Mouse (Mus musculus) ES-Bruce4 (cell line): ENCODE results near the gene Xxylt1. TPM values are rescaled to one million over a fixed set of nuclear protein-coding genes. Genes with fewer than 3 reads are reported as not detected.
"Not testable (repeated sequence)": the region's sequence is repeated elsewhere in the genome, so short reads cannot be mapped to it uniquely, and the experiment has no call there.

Source experiments
- H3K27ac ChIP-seq: 2 replicates; pipeline ENCODE4 v1.5.1; 2012; ENCODE audit warnings: low read length, inconsistent platforms; ENCODE audit not compliant: insufficient read depth
- H3K27me3 ChIP-seq: 2 replicates; pipeline ENCODE4 v1.6.1; 2012; ENCODE audit warnings: mild to moderate bottlenecking, low read length, inconsistent platforms; ENCODE audit not compliant: control insufficient read depth, poor library complexity, insufficient read depth, severe bottlenecking
- H3K36me3 ChIP-seq: 2 replicates; pipeline ENCODE4 v1.6.1; 2012; ENCODE audit warnings: inconsistent platforms, mild to moderate bottlenecking, low read length, moderate library complexity; ENCODE audit not compliant: control insufficient read depth, poor library complexity, insufficient read depth, severe bottlenecking
- H3K4me1 ChIP-seq: one replicate; pipeline ENCODE4 v1.8.1; 2011; ENCODE audit warnings: low read length; ENCODE audit not compliant: control insufficient read depth, insufficient read depth
- H3K4me3 ChIP-seq: 2 replicates; pipeline ENCODE4 v1.5.1; 2011; ENCODE audit warnings: low read depth, mild to moderate bottlenecking, low read length
- H3K9ac ChIP-seq: 2 replicates; pipeline ENCODE4 v1.6.1; 2012; ENCODE audit warnings: low read depth, mild to moderate bottlenecking, inconsistent platforms; ENCODE audit not compliant: poor library complexity, severe bottlenecking
- H3K9me3 ChIP-seq: replicated peaks from 2 replicates; pipeline ENCODE4 v1.6.1; 2012; ENCODE audit warnings: mild to moderate bottlenecking, low read length, inconsistent platforms; ENCODE audit not compliant: control insufficient read depth, poor library complexity, insufficient read depth, severe bottlenecking
- CTCF ChIP-seq: IDR thresholded peaks from one replicate; pipeline ENCODE4 v1.8.1; 2011; ENCODE audit warnings: low read depth, low read length
- EP300 ChIP-seq: IDR thresholded peaks from 2 replicates; pipeline ENCODE4 v1.6.1; 2011; ENCODE audit warnings: low read depth, low read length; ENCODE audit not compliant: insufficient read depth
- POLR2A ChIP-seq: IDR thresholded peaks from one replicate; pipeline ENCODE4 v1.8.1; 2011; ENCODE audit warnings: low read length; ENCODE audit not compliant: insufficient read depth
- polyA plus RNA-seq: library from polyadenylated mRNA; stranded (reverse); fragments of >200 nt; gene quantifications from 2 replicates; pipeline ENCODE4 v1.2.4, GENCODE M21; 2011; ENCODE audit warnings: low read depth; ENCODE audit not compliant: missing spikeins, insufficient read depth, insufficient read length

The Xxylt1 gene
- polyA plus RNA-seq, 1 experiment: 15.7 TPM

DNA sequence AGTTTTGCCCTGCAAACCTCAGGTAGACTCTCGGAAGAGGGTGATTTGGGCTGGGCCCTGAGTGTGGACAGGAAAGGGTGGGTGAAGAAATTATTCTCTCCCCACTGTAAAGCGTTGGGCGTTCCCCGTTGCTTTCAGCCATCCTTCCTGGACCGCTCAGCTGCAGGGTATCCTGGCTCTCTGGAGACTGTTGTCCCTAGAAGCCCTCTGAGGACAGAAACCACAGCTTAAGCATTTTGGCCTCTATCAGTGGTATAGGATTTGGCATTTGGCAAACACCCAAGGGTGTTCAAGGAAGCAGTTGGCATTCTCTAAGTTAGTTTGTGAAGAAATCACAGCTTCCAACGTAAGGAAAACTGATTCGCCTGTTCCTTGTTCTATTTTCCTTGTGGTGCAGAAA, 72.9 kb downstream of the Xxylt1 start:
- Histone ChIP-seq H3K9me3 (no peaks in the 10 kb centered on the region), H3K9ac (no peak overlapping the region), H3K4me1 (peaks cover 9% of the 10 kb centered on the region), H3K4me3 (no peak overlapping the region), H3K27ac (no peak overlapping the region), H3K27me3 (no peaks in the 10 kb centered on the region), H3K36me3 (no peaks in the 10 kb centered on the region)
- TF ChIP-seq POLR2A (no peak), EP300 (no peak), CTCF (no peak)

DNA sequence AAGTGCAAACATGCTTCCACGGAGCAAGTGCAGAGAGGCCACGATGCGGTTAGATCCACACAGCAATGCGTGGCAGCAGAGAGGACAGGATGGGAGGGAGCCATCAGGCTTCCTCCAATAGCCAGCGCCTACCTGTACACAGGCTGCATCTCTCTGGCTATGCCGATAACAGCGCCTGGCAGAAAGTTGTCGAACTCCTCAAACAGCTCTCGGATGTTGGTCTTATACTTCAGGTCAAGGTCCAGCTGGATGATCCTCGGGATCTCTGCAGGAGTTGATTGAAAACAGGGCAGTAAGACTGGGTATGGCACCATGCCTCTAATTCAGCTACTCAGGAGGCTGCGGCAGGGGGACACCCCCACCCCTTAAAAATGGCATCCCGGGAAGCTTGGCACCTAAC, 73.7 kb downstream of the Xxylt1 start:
- Histone ChIP-seq H3K36me3 (no peaks in the 10 kb centered on the region), H3K9me3 (no peaks in the 10 kb centered on the region), H3K4me1 (peaks cover 12% of the 10 kb centered on the region), H3K9ac (no peak overlapping the region), H3K27me3 (no peaks in the 10 kb centered on the region), H3K4me3 (no peak overlapping the region), H3K27ac (no peak overlapping the region)
- TF ChIP-seq EP300 (no peak), POLR2A (no peak), CTCF (no peak)

DNA sequence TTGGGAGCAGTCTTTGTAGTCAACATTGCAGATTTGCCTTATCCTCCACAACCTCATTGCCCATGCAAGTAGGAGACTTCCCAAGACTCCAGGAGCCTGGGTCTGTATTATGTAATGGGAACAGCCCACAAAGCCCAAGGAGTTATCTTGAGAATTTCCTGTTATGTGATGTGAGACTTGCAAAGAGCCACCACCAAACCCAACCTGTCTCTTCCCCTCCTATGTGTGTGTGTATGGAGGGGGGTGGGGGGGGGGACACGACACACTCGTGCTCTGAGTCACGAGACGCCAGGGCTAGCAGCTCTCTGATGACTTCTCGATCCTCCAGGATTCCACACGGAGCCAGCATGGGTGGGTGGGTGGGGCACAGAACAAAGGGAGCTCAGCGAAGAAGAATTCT, 75.5 kb downstream of the Xxylt1 start:
- peaks cover 10% of the 10 kb centered on the region for H3K4me1 ChIP-seq

DNA sequence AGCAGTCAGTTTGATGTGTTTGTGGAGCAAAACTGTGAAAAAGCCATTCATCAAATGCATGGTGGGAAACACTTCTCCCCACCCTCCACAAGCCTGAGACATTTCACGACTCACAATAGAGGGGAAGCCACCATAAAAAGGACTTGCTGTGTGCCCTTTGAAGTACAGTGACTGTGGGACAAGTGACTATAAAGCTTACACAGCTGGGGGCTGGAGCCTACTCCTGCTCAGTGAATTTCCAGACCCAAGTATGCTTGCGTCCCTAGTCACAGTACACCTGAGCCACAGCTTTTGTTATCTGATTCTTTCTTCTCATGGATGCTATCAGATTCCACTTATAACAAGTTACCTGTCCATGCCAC, 76.9 kb downstream of the Xxylt1 start:
- H3K9me3 ChIP-seq: no peaks in the 10 kb centered on the region
- TF ChIP-seq CTCF (no peak), EP300 (no peak), POLR2A (no peak)
- H3K4me1 ChIP-seq: peaks cover 10% of the 10 kb centered on the region
- H3K4me3 ChIP-seq: no peak overlapping the region
- H3K9ac ChIP-seq: no peak overlapping the region
- peak overlapping the region; percentile 40 for H3K27ac ChIP-seq
- H3K36me3 ChIP-seq: no peaks in the 10 kb centered on the region
- no peaks in the 10 kb centered on the region for H3K27me3 ChIP-seq

More for the DNA sequence above, 75.5 kb downstream of the Xxylt1 start:
- Histone ChIP-seq H3K9me3 (no peaks in the 10 kb centered on the region), H3K27ac (peak overlapping the region; percentile 38; the same call in 1 of the 2 replicates), H3K27me3 (no peaks in the 10 kb centered on the region), H3K4me3 (no peak overlapping the region), H3K9ac (no peak overlapping the region), H3K36me3 (no peaks in the 10 kb centered on the region)
- no peak for TF ChIP-seq EP300

DNA sequence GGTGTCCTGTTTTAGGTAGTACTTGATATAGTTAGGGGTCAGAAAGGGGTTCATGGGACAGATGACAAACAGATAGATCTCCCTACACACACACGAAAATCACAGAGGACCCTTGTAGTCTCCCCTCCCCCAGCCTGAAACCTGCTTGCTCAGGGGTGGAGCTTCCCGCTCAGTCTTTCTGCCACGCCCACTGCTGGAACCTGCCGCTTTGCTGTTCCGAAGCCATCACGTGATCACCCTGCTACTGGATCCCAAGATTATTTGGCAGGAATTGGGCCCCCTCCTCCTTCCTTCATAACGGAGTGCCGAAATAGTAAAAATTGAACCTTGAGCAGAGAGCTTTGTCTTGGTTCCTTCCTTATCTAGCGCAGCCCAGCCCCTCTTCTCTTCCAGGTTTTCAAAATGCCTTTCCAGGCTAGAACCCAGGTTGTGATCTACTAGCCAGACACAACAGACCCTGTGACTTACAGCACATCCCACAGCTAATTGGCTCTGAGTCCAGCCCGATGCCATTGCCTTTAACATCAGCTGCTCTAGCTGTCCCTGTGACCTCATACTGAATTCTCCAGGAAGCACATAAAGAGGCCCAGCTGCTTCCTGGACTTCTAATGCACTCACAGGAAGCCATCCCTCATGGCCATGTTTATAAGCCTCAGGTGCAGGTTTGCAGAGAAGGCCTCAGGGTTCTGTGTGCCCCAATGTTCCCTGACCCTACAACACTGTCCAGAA, 77.5 kb downstream of the Xxylt1 start:
- peak; percentile 64; the same call in 1 of the 2 replicates for TF ChIP-seq EP300
- H3K36me3 ChIP-seq, H3K9me3 ChIP-seq, H3K4me3 ChIP-seq, H3K4me1 ChIP-seq, H3K27me3 ChIP-seq: not testable (repeated sequence)
- Histone ChIP-seq H3K27ac (peak overlapping the region; percentile 40), H3K9ac (0 out of 2 replicates have a peak overlapping the region, but pooled peaks have one; percentile 34)

DNA sequence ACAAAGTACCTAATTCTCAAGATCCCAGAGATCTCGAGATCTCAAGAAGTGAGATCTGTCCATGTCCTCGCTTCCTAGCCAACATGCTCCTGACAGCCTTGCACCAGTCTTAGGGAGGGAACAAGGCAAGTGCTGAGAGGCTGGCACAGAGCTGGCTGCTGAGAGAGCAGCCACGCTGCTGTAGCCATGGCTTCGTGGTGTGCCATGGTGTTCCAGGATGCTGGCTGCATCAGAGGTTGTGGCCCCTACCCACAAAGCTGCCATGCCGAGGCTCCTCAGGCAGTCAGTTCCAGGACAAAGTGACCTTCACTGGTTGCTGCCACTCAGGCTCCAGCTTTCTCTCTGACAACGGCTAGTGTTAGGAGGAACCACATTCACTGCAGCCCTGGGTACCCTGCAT, 78.3 kb downstream of the Xxylt1 start:
- no peak for TF ChIP-seq EP300
- no peak for TF ChIP-seq CTCF
- no peak for TF ChIP-seq POLR2A
- Histone ChIP-seq H3K27me3 (no peaks in the 10 kb centered on the region), H3K4me1 (peaks cover 9% of the 10 kb centered on the region), H3K4me3 (no peak overlapping the region), H3K27ac (no peak overlapping the region), H3K36me3 (no peaks in the 10 kb centered on the region), H3K9ac (0 out of 2 replicates have a peak overlapping the region, but pooled peaks have one; percentile 34), H3K9me3 (no peaks in the 10 kb centered on the region)
